Mouse (Mus musculus) erythroblast, embryonic 14.5 days (primary cell): Measurements from ENCODE around the gene Olfr1371. TPM values are rescaled to one million over a fixed set of nuclear protein-coding genes. Genes with fewer than 3 reads are reported as not detected.

ENCODE experiments used
- H3K27me3 ChIP-seq: 2 replicates; pipeline ENCODE4 v1.6.1; 2012; ENCODE audit warnings: inconsistent platforms; ENCODE audit not compliant: control insufficient read depth
- H3K36me3 ChIP-seq: 2 replicates; pipeline ENCODE4 v1.6.1; 2012; ENCODE audit warnings: mild to moderate bottlenecking, inconsistent platforms; ENCODE audit not compliant: control insufficient read depth
- H3K4me1 ChIP-seq: 2 replicates; pipeline ENCODE4 v1.6.1; 2012; ENCODE audit warnings: inconsistent platforms; ENCODE audit not compliant: control insufficient read depth
- H3K4me3 ChIP-seq: replicated peaks from 2 replicates; pipeline ENCODE3; 2012; ENCODE audit warnings: moderate library complexity, mild to moderate bottlenecking, inconsistent platforms
- H3K9me3 ChIP-seq: 2 replicates; pipeline ENCODE4 v1.6.1; 2012; ENCODE audit warnings: low read length, inconsistent platforms, mixed read lengths; ENCODE audit not compliant: control insufficient read depth
- GATA1 ChIP-seq: IDR thresholded peaks from 2 replicates; pipeline ENCODE4 v1.6.1; 2012; ENCODE audit warnings: low read length, inconsistent platforms, mixed read lengths
- TAL1 ChIP-seq: IDR thresholded peaks from 3 replicates; pipeline ENCODE4 v1.6.1; 2012; ENCODE audit warnings: low read length, inconsistent platforms, mixed read lengths
- polyA plus RNA-seq: library from polyadenylated mRNA; stranded (reverse); fragments of >175 nt; gene quantifications from 2 replicates; pipeline ENCODE4 v1.2.3, GENCODE M21; 2012

Gene Olfr1371
- not detected in 2 replicates for polyA plus RNA-seq

GRCm38 (mm10) chr11:52213887-52214286, at the start of gene Olfr1371:
Olfr1371 (minus strand) TSS chr11:52213987.
- H3K4me3 ChIP-seq, result no peak within 1 kb of the TSS
- no peak for TF ChIP-seq GATA1
- TF ChIP-seq TAL1, result no peak
- H3K27me3 ChIP-seq, result no peaks in the 10 kb centered on the region
- no peaks in the 10 kb centered on the region for H3K9me3 ChIP-seq
- H3K4me1 ChIP-seq, result no peaks in the 10 kb centered on the region
- H3K36me3 ChIP-seq, result no peaks in the 10 kb centered on the region

GRCm38 (mm10) chr11:52262338-52262737, 48.6 kb upstream of the Olfr1371 start:
- TF ChIP-seq TAL1 (no peak), GATA1 (no peak)
- Histone ChIP-seq H3K27me3 (no peaks in the 10 kb centered on the region; the same call in 1 of the 2 replicates), H3K36me3 (no peaks in the 10 kb centered on the region), H3K4me3 (no peak overlapping the region), H3K9me3 (no peaks in the 10 kb centered on the region), H3K4me1 (peaks cover 4% of the 10 kb centered on the region)

GRCm38 (mm10) chr11:52261937-52262336, 48.1 kb upstream of the Olfr1371 start:
- no peaks in the 10 kb centered on the region for H3K36me3 ChIP-seq
- H3K4me3 ChIP-seq, result no peak overlapping the region
- H3K4me1 ChIP-seq, result peaks cover 4% of the 10 kb centered on the region
- TF ChIP-seq GATA1 (no peak), TAL1 (no peak)
- H3K27me3 ChIP-seq, result no peaks in the 10 kb centered on the region; the same call in 1 of the 2 replicates
- H3K9me3 ChIP-seq, result no peaks in the 10 kb centered on the region

- Histone ChIP-seq H3K9me3 (no peaks in the 10 kb centered on the region), H3K36me3 (no peaks in the 10 kb centered on the region), H3K27me3 (no peaks in the 10 kb centered on the region; the same call in 1 of the 2 replicates), H3K4me3 (no peak overlapping the region), H3K4me1 (peaks cover 4% of the 10 kb centered on the region)
- no peak for TF ChIP-seq GATA1
- no peak for TF ChIP-seq TAL1
Observed at GRCm38 (mm10) chr11:52260878-52261277, 47.1 kb upstream of the Olfr1371 start.

GRCm38 (mm10) chr11:52258711-52259110, 44.9 kb upstream of the Olfr1371 start:
- Histone ChIP-seq H3K36me3 (no peaks in the 10 kb centered on the region), H3K4me3 (no peak overlapping the region), H3K27me3 (no peaks in the 10 kb centered on the region), H3K9me3 (no peaks in the 10 kb centered on the region), H3K4me1 (peaks cover 4% of the 10 kb centered on the region)
- TF ChIP-seq GATA1, result no peak
- TF ChIP-seq TAL1, result no peak

DNA sequence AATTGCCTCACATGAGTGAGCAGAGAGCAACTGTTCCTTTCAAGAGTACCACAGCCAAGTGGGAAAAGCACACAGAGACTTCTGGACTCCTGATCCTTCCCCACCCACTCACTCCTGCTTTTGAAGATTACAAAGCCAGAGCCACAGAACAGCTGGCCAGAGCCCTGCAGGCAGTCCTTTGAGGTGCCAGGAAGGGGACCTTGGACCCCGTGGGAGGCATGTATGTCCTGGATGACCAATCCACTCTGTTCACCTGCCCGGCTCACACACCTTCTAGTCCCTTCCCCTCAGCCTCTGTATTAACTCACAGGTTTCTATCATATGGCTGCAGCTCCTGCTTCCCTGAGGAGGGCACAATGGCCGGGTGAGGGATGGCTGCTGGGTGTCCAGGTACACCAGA, 43.6 kb upstream of the Olfr1371 start:
- peaks cover 4% of the 10 kb centered on the region for H3K4me1 ChIP-seq
- H3K4me3 ChIP-seq, result no peak overlapping the region
- no peaks in the 10 kb centered on the region for H3K9me3 ChIP-seq
- H3K36me3 ChIP-seq, result no peaks in the 10 kb centered on the region
- TF ChIP-seq TAL1 (no peak), GATA1 (no peak)
- H3K27me3 ChIP-seq, result no peaks in the 10 kb centered on the region

DNA sequence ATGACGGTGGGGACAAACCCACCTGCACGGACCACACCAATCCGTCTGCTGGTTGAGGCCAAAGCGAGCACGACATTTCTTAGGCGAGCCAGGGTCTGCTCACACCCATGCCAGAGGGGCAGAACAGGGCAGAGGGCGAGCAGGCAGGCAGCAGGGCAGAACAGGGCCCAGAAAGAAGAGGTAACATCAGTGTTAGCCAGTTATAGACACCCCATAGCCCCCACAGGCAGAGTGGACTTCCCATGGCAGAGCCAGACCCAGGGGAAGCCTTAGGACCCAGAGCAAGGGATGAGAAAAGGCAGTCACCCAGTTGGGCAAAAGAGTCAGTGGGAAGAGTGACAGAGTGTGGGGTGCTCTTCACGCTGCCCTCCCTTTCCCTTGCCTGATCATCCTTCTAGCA, 41.3 kb upstream of the Olfr1371 start:
- Histone ChIP-seq H3K9me3 (no peaks in the 10 kb centered on the region), H3K4me3 (no peak overlapping the region), H3K4me1 (no peaks in the 10 kb centered on the region), H3K27me3 (no peaks in the 10 kb centered on the region), H3K36me3 (peaks cover 5% of the 10 kb centered on the region)
- no peak for TF ChIP-seq GATA1
- TF ChIP-seq TAL1, result no peak

GRCm38 (mm10) chr11:52253674-52254375, 40.0 kb upstream of the Olfr1371 start:
- no peaks in the 10 kb centered on the region for H3K27me3 ChIP-seq
- H3K4me1 ChIP-seq, result no peaks in the 10 kb centered on the region
- no peaks in the 10 kb centered on the region for H3K9me3 ChIP-seq
- no peak for TF ChIP-seq TAL1
- no peak for TF ChIP-seq GATA1
- H3K36me3 ChIP-seq, result peaks cover 16% of the 10 kb centered on the region
- no peak overlapping the region for H3K4me3 ChIP-seq

GRCm38 (mm10) chr11:52252692-52253091, 38.9 kb upstream of the Olfr1371 start:
- Histone ChIP-seq H3K9me3 (no peaks in the 10 kb centered on the region), H3K4me3 (no peak overlapping the region), H3K4me1 (no peaks in the 10 kb centered on the region), H3K27me3 (no peaks in the 10 kb centered on the region), H3K36me3 (peaks cover 26% of the 10 kb centered on the region)
- no peak for TF ChIP-seq TAL1
- no peak for TF ChIP-seq GATA1
